Mouse (Mus musculus): ENCODE measurements around the gene Dnah6.

The Dnah6 gene

DNA sequence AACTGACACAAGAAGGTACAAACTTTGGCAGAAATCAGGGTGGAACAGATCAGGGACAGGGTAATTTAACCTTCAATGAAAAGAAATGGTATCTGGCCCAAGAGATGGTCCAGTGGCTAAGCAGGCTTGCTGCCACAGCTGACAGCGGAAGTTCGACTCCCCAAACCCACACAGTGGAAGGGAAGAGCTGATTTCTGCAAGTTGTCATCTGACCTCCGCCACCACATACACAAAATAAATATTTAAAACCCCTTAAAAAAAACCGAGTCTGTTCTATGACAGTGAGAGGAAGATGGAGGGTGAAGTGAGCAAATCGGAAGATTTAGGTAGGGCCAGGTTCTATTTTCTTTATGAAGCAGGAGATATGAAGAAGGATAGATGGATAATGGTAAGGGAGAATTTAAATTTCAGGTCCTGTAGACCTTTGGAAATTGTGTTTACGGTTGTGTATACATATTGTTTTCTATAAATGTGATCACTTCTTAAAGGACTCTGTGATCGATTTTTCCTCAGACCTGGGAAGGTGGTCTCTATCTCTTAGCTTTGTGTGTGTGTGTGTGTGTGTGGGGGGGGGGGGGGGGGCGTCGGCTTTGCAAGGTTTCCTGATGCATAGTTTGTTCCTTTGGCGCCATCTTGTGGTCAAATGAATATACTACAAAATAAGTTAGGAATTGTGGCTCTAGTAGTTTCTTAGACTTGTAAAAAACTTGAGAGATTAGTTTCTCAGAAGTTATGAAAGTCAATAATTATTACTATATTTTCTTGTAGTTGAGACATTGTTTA, 6.1 kb upstream of the Dnah6 start:
- no peak for DNase-seq

DNA sequence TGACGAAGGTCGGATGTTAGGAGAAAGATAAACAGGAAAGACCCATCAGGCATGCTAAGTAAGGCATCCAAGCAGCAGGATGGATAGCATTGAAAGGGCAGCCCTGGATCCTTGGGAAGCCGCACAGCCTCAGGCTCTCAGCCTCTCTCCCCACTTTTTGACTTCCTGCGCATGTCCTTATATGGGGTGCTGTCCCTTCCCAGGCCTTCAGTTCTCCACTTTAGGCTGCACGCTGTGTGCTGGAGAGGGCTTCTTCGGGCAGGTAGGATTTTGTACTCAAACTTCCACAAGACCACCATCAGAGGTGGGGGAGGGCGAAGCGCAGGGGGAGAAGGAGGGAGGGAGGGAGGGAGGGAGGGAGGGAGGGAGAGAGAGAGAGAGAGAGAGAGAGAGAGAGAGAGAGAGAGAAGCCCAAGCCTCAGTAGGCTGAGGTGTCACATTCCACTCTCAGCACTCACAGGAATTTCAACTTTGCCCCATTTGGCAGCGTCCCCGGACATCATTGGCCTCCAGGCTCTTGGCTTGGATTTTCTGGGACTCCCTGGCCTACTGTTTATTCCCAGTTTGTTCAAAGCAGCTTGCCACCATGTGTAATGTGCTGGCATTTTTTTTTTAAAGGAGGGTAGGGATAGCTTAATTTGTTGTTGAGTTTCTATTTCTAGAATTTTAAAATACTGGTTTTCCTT, 1.5 kb upstream of the Dnah6 start:
- DNase-seq = peak; percentile 95

DNA sequence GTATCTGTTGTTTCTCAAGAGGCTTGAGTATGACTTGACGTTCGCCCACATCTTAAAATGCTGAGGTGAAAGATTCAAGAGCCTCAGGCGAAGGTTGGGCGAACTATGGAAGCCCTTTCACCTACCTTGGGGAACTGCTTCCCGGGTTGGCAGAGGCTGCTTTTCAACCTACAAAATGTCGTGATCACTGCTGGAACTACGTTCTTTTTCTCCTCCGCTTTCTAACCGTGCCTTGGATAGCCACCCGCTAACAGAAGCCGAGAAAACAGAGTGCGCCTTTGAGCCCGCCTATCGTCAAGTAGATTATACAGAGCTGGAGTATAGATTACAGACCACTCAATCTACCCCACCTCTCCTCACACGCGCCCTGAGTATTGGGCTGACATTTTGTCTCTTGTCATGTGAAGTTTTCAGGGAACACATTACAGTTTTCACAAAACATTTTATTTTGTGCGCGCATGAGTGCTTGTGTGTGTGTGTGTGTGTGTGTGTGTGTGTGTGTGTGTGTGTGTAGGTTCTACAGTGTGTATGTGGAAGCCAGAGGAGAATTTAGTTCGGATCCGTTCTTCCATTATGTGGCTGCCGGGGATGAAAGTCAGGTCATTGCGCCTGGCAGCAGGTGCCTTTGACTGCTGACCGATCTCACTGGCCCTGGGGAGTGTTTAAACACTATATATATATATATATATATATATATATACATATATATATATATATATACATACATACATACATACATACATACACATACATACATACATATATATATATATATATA, 696 bp upstream of the Dnah6 start:
- peak; percentile 46 for DNase-seq

DNA sequence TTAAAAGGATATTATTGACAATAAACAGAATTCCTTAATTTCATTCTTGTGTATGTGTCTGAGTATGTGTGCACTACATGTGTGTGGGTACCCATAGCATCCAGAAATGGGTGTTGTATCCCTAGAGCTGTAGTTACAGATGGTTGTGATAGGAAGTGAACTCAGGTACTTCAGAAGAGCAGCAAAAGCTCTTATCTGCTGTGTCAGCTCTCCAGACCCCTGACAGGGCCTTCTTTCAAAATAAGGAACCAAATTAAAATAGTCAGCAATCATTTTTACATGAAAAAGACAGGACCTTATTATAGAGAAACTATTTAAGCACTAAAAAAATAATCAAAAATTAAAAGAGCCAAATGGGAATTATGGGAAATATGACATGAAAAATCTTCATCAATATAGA, 9.8 kb downstream of the Dnah6 start:
- no peak for DNase-seq

DNA sequence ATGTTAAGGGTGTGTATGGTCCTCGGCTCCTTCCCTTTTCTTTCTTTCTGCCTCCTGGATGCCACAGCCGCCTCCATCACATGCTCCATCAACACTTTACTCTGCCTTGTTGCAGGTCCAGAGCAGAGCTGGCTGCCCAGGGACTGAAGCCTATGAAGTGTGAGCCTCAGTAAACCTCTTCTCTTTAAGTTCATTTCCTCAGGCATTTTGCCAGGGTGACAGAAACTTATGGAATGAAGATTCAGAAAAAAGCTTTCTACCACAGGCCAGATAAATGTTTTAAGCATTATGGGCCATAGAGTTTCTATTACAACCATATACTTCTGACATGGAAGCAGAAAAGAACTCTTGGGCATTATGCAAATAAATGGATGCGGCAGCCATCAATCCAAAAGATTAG, 10.4 kb downstream of the Dnah6 start:
- no peak for DNase-seq

DNA sequence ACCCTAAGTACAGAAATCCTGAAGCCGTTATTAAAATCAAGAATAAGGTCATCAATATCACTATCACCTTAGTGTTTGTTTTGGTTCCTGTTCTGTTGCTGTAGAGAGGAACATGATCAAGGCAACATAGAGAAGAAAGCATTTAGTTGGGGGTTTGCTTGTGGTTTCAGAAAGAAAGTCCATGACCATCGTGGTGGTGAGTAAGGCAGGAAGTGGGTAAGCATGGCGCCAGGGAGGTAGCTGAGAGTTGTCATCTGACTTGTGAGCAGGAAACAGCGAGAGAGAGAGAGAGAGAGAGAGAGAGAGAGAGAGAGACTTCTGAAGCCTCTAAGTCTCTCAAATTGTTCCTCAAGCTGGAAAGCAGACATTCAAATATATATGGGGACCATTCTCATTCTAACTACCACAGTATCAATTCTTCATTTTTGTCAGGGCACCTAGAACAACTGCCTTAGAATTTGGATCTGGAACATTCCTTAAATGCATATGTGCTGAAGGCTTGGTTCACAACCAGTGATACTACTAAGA, 10.9 kb downstream of the Dnah6 start:
- no peak for DNase-seq

DNA sequence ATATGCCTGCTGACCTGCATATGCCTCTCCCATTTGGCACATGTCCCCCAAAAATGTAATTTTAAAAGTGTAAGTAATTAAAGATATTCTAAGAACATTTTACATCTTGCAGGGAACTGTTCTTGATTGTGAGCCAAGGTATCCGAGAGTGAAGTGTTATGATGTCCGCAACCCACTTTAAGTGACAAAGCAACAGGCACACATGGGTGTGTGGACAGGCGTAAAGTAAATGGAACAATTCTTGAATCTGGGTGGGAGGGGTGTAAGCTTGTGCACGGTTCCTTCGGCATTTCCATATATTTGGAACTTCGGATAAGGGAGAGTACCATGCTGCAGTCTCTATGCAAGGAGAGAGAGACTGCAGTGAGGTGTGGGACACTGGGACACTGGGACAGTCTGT, 11.9 kb downstream of the Dnah6 start:
- DNase-seq = no peak

DNA sequence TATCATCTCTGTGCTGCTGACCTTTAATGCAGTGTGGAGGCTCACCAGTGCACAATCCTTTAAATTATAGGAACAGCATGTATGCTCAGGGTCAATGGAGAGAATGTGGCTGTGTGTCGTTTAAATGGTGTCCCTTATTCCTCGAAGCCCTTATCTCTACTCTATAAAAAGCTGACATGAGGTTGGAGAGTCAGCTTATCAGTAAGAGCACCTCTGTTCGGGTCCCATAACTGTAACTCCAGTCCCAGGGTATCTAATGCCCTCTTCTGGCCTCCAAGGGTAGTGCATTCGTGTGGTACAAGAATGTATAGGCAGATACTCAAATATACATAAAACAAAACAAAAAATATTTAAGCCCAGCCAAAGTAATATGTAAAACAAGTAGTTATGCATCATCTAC, 16.5 kb downstream of the Dnah6 start:
- DNase-seq = peak; percentile 33

DNA sequence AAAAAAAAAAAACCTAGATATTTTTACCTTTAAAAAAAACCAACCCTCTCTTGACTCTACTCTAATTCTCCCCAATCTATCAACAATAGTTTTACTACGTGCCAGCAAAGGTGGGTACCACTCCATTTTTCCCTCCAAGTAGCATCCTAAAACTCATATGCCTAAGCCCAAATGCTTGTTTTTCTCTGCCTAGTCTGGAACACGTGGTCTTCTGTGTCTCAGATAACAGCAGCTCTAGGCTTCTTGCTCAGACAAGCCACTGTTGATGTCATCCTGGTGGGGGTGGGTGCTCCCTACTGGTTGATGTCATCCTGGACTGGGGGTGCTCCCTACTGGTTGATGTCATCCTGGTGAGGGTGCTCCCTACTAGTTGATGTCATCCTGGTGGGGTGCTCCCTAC, 17.7 kb downstream of the Dnah6 start:
- no peak for DNase-seq

DNA sequence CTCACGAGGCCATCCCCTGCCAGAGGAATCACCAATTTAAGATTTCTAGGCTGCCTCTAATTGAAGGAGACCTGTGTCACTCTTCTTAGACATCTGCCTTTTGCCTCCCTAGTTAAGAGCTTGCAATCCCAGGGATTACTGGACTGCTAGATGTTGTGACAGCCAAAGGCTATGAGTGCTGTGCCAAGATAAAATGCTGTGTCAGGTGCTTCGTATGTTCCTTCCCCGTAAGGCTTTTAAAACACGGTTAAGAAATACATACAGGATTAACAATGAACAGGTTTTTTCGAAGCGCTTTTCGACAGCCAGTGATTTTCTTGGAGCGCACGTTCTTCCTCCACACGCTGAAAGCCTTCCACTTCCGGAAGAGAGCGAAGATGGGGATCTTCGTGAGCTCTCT, 26.2 kb downstream of the Dnah6 start:
- no peak for DNase-seq

DNA sequence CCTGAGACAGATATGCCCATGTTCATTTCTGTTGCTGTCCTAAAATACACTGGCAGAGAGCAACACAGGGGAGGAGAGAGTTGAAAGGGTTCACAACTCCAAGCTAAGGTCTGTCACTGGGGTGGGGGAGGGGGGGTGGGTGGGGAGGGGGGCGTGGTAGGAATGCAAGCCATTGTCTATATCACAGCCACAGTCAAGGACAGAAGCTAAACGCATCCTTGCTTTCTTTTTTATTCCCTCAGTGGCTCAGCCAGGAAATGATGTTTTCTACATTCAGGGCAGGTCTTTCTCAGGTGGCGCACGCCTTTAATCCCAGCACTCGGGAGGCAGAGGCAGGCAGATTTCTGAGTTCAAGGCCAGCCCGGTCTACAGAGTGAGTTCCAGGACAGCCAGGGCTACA, 30.7 kb downstream of the Dnah6 start:
- no peak for DNase-seq

DNA sequence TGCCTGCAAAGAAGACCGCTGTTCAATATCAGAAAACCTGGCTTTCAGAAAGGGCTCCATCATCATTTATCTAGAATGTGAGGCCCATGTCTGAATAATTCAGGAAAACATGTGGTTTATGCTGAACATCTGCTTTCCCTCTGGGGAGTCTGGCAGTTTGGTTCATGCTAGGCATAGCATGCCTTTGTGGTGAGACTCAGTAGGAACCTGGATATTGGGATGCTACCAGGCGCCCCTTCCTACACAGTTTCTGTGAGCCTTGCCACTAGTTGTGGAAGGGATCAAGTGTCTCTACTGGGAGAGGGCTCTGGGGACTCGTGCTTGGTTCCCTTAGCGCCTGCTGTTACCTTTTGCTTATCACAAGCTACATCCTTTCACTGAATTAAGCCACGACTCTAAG, 37.2 kb downstream of the Dnah6 start:
- no peak for DNase-seq

DNA sequence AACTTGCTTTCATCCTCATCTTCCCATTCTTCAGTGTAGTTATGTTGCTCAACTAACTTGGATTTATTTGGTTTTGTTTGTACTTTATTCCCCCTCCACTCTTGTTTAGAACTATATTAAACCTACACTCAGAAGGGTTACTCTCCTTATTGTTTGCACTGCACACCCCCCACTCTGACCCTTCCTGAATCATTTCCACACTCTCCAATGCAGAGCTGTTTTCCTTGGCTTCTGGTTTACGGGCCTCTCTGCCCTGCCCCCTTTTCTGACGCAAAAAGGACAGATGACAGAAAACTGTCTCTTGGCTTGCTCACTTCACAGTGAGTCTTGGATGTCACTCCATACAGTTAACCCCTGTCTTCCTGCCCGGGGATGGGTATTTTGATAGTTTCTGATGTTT, 38.5 kb downstream of the Dnah6 start:
- peak; percentile 36 for DNase-seq

DNA sequence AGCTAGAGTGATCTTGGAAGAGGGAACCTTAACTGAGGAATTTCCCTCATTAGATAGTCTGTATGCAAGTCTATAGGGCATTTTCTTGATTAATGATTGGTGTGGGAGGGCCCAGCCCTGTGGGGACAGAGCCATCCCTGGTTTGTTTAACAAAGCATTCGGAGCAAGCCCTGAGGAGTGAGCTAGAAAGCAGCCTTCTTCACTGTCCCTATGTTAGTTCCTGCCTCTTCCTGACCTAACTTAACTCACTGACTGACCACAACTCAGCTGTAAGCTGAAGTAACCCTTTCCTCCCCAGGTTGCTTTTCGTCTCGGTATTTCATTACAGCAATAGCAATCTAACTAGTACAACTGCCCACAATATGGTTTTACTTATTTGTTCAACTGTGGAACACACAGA, 39.0 kb downstream of the Dnah6 start:
- no peak for DNase-seq

DNA sequence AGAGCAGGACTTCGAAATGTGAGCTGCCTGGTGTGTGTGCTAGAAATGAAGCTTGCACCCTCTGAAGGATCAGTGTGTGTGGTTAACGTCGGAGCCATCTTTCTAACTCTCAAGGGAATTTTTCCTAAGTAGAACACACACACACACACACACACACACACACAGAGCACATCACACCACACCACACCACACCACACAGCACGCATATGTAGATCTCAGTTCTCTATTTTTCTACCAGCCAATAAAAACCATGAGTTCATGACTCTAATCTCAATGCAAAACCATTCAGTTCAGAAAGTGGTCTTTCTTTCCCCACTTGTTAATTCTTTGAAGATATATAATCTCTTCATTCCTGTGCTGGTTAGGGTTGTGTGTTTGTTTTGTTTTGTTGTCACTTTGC, 39.4 kb downstream of the Dnah6 start:
- DNase-seq = no peak

DNA sequence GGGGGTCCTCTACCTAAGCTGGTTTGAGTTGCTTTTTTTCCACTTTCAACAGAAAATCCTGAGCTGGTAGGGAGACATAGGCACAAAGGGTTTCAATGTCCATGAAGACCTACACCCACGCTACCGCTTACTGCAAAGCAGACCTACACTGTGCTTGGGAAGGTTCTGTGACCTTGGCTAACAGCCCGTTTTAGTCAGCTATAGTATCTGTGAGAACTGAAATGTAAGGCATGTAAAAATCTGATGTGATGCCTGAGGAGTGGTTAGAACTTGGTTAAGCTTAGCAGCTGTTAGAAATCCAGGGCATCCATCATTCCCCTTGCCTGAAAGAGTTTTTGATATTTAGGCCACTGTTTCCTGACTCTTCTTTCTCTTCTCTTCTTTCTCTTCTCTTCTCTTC, 46.3 kb downstream of the Dnah6 start:
- DNase-seq = no peak

DNA sequence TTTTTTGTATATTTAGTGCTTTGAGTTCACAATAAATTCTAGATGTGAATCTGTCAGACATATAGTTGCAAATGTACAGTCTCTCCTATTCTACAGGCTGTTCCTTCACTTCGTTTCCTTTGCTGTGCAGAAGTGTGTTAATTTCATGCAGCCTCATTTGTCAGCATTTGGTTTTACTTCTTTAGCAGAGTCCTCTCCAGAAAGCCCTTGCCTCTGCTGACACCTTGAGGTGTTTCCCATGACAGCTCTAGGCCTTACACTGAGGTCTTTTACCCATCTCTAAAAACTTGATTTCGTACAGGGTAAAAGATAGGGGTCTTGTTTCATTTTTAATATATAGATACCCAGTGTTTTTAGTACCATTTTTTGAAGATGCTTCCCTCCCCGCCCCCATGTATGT, 54.2 kb downstream of the Dnah6 start:
- DNase-seq = no peak

DNA sequence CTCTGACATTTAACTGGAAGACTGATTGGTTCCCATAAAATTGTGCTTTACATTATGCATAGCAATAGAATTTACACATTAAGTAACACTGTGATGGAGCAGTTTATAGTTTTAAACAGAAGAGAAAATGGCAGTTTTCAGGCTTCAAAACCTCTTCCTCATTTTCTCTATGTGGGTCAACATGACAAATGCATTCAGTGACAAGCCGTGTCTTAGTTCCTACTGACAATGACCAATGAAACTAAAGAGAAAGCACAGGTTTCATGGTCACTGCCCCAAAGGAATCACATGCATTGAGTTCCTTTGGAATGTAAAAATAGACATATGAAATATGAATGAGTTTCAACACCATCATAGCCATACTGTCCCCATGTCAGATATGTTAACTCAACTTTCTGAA, 58.5 kb downstream of the Dnah6 start:
- DNase-seq = no peak

DNA sequence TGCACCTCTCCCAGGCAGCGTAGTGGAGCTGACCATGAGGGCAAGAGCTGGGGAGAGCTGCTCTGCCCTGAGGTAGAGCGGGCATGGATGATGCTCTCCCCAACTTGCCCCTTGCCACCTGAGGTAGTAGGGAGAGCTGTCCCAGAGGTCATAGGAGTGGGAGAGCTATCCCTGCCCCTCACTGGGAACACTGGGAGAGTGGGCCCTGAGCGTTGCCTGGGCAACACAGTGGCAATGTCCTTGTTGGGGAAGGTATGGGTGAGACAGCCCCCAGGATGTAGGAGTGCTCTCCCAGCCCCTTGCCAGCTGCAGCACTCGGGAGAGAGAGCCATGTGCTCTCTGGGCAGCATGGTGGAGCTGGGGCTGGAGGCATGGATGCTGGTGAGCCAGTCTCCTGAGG, 60.1 kb downstream of the Dnah6 start:
- no peak for DNase-seq

DNA sequence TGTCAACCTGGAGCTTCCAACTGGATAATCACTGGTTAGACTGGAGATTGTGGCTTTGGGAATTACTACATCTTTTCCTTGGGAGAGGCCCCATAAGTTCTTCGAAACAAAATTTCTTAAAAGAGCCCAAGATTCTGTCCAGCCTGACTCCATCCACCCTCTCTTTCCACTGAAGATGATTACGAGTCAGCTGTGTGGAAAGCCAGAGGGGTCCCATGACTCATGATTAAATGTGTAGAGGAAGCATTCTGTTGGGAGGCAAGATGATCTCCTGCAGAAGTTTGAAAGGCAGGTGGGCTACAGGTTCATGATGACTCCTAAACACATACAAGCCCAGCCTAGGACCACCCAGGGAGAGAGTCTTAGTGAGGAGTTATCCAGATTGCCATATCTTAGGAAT, 66.0 kb downstream of the Dnah6 start:
- no peak for DNase-seq

DNA sequence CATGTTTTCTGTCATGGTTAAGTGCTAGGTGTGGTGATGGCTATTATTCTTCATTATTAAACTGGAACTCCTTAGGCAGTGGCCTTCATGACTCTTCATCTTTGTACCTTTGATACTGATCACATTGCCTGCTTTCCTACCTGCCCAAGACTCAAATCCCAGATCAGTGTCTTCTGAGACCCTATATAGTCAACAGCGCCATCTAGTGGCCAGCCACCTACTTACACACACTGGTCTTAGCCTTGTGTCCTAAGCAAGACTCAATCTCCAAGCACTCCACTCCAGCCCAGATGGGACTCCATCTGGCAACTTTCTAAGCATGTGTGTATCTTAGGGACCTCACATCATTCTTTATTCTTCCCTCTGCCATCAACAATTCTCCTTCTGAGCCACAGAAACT, 67.8 kb downstream of the Dnah6 start:
- peak; percentile 94 for DNase-seq

DNA sequence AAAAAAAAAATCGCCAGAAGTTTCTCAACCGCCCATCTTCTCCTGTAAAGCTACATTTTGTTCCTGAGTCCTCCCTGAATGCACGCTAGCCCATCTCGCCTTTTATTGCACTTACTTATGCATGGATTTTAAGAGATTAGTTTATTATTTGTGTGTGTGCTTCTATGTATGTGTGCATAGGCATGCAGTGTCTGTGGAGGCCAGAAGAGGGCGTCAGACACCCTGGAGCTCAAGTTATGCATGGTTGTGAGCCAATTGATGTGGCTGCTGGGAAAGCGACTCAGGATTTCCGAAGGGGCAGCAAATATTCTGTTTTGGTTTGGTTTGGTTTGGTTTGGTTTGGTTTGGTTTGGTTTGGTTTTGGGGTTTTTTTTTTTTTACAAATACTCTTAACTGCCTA, 78.0 kb downstream of the Dnah6 start:
- no peak for DNase-seq

DNA sequence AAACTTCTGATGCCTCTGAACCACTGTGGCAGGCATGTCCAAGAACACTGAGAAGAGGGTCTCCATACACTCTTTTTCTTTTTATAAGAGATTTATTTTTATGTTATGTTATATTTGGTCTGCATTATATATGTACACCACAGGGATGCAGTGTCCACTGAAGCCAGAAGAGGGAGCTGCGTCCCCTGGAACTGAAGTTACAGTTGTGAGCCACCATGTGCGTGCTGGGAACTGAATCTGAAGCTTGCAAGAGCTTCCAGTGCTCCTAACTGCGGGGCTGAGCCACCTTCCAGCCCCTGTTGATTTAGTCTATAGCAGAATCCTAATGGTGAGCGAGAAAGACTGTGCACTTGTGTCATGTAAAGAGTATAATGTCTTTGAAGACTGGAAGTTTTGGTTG, 78.7 kb downstream of the Dnah6 start:
- DNase-seq = no peak

DNA sequence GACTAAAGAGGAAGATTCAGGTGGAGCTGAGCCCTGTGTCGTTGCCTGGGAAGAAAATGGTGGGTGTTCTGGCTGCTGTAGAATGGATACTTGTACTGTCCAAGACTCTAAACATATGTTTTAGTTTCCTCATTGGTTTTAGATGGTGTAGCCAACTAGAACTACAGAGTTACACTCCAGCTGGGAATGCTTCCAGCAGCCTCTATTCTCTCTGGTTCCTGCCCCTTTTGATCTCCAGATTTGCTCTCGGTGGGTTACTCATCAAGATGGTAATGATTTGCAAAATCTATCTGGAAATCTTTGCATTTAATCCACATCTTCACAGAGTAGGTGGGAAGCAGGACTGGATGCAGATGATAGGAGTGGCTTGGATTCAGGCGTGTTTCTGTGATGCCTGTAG, 80.6 kb downstream of the Dnah6 start:
- DNase-seq = no peak
